Mouse (Mus musculus) brain, embryonic 14.5 days (tissue): Measurements from ENCODE around the gene Tmem120b.
A peak's percentile ranks its signal among the peaks of the same experiment; 100 is the strongest.

Experiments
- CTCF ChIP-seq: fragments of 200-500 bp; IDR thresholded peaks from 2 replicates; pipeline ENCODE4 v1.5.1; 2012; ENCODE audit warnings: inconsistent platforms, mild to moderate bottlenecking, moderate library complexity, borderline replicate concordance; ENCODE audit not compliant: insufficient read depth, insufficient read length; ENCODE audit errors: extremely low read depth
- POLR2A ChIP-seq: fragments of 200-500 bp; IDR thresholded peaks from 2 replicates; pipeline ENCODE4 v1.6.1; 2012; ENCODE audit warnings: mild to moderate bottlenecking, inconsistent platforms, borderline replicate concordance; ENCODE audit not compliant: poor library complexity, insufficient read depth, insufficient read length, severe bottlenecking; ENCODE audit errors: extremely low read depth

GRCm38 (mm10) chr5:123138953-123139721, 70.9 kb downstream of the Tmem120b start:
- peak; percentile 51; the same call in 1 of the 2 replicates for TF ChIP-seq POLR2A
- TF ChIP-seq CTCF: no peak
